Mouse (Mus musculus): ENCODE results near the gene Shoc2. TPM values are rescaled to one million over a fixed set of nuclear protein-coding genes. Genes with fewer than 3 reads are reported as not detected.

Shoc2 gene
- polyA plus RNA-seq, 1 experiment from 2014 or later = 85.8 TPM

DNA sequence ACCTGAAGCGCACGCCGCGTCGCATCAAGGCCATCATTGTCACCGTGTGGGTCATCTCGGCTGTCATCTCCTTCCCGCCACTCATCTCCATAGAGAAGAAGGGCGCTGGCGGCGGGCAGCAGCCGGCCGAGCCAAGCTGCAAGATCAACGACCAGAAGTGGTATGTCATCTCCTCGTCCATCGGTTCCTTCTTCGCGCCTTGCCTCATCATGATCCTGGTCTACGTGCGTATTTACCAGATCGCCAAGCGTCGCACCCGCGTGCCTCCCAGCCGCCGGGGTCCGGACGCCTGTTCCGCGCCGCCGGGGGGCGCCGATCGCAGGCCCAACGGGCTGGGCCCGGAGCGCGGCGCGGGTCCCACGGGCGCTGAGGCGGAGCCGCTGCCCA lies 102.6 kb downstream of the Shoc2 start:
- H3K36me3 ChIP-seq (ENCODE audit: control insufficient read depth, insufficient read depth, low read length) = no peaks in the 10 kb centered on the region
- no peak for ATAC-seq (replicated peaks; ENCODE audit: low FRiP score)
- no peak overlapping the region for H3K27ac ChIP-seq (ENCODE audit: low read depth, low read length)
- no peaks in the 10 kb centered on the region for H3K9me3 ChIP-seq (ENCODE audit: control insufficient read depth, low read length)
- peak; percentile 71 for DNase-seq (ENCODE audit: low spot score)
- WGBS = 1% methylated on average over 45 of the region's 46 CpGs
- peaks cover 21% of the 10 kb centered on the region for H3K4me1 ChIP-seq (replicated peaks; ENCODE audit: control insufficient read depth, insufficient read depth, low read length)
- peak overlapping the region; percentile 29 for H3K9ac ChIP-seq (ENCODE audit: low read length)
- peak overlapping the region; percentile 50 for H3K4me3 ChIP-seq (ENCODE audit: low read depth, low read length)
- H3K27me3 ChIP-seq (ENCODE audit: control insufficient read depth, insufficient read depth, low read length) = peaks cover 45% of the 10 kb centered on the region
- H3K4me2 ChIP-seq (ENCODE audit: low read depth, low read length, severe bottlenecking) = peak overlapping the region; percentile 99

DNA sequence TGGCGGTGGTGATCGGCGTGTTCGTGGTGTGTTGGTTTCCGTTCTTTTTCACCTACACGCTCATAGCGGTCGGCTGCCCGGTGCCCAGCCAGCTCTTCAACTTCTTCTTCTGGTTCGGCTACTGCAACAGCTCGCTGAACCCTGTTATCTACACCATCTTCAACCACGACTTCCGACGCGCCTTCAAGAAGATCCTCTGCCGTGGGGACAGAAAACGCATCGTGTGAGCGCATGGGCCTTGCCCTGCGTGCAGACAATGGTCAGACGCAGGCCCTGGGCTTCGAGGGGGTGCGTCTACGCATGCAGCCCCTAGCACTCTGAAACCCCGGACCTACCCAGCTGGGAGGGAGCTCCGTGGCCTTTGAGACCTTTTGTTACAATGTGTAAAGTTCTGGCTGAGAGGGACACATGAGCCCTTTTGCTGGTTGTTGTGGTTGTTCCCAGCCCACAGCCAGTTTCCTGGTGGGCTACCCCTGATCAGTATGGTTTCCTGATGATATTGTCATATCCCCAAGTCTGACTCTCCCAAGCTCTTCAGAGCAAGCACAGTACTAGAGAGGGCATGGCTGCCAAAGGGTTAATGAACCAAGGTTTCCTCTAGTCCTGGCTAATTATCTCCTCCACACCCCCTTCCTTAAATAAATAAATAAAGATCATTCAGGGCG lies 103.4 kb downstream of the Shoc2 start:
- Histone ChIP-seq H3K27me3 (ENCODE audit: control insufficient read depth, insufficient read depth, low read length) (peaks cover 45% of the 10 kb centered on the region), H3K36me3 (ENCODE audit: control insufficient read depth, insufficient read depth, low read length) (no peaks in the 10 kb centered on the region), H3K9me3 (ENCODE audit: control insufficient read depth, low read length) (no peaks in the 10 kb centered on the region), H3K4me2 (ENCODE audit: low read depth, low read length, severe bottlenecking) (peak overlapping the region; percentile 99), H3K4me3 (ENCODE audit: low read depth, low read length) (peak overlapping the region; percentile 50), H3K9ac (ENCODE audit: low read length) (peak overlapping the region; percentile 29; the same call in 1 of the 2 replicates), H3K4me1 (replicated peaks; ENCODE audit: control insufficient read depth, insufficient read depth, low read length) (peaks cover 21% of the 10 kb centered on the region), H3K27ac (ENCODE audit: low read depth, low read length) (no peak overlapping the region)
- 1% methylated on average over 27 of the region's 27 CpGs for WGBS
- DNase-seq (ENCODE audit: low spot score) = peak; percentile 63
- no peak for ATAC-seq (replicated peaks; ENCODE audit: low FRiP score)

DNA sequence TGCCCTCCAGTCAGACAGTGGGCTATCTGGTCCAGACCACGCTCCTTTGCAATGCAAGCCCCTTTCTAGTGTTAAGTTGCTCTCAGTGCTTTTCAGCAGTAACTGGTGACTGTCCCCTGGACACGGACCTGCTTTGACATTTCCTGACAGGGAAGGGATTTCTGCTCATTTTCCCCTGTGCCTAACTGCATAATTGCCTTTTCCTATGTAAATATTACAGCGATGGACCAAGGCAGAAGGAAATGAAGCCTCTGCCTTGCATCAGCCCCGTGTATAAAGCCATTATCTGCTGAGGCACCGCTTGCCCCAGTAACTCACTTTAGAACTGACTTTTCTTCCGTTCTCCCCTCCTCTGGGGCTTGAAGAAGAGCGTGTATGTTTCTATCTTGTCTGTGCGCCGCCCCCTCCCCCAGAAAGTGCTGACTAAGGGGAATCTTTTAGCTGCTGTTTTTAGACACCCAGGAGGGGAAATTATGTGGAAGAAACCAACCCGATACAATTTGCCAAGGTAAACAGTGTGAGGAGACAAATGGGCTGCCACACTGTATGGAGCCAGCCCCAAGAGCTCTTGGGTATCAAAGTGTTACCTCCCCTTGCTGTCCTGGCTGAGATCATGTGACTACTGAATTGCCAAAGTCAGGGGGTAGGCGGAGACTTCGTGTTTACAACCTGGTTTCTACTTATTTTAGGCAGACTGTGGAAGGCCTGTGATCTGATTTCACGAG lies 104.2 kb downstream of the Shoc2 start:
- H3K9ac ChIP-seq (ENCODE audit: low read length) = no peak overlapping the region
- no peaks in the 10 kb centered on the region for H3K9me3 ChIP-seq (ENCODE audit: control insufficient read depth, low read length)
- peaks cover 21% of the 10 kb centered on the region for H3K4me1 ChIP-seq (replicated peaks; ENCODE audit: control insufficient read depth, insufficient read depth, low read length)
- peaks cover 45% of the 10 kb centered on the region for H3K27me3 ChIP-seq (ENCODE audit: control insufficient read depth, insufficient read depth, low read length)
- no peak for ATAC-seq (replicated peaks; ENCODE audit: low FRiP score)
- no peaks in the 10 kb centered on the region for H3K36me3 ChIP-seq (ENCODE audit: control insufficient read depth, insufficient read depth, low read length)
- no peak overlapping the region for H3K4me2 ChIP-seq (ENCODE audit: low read depth, low read length, severe bottlenecking)
- H3K4me3 ChIP-seq (ENCODE audit: low read depth, low read length) = no peak overlapping the region
- 14% methylated on average over 13 of the region's 13 CpGs for WGBS
- no peak overlapping the region for H3K27ac ChIP-seq (ENCODE audit: low read depth, low read length)
- DNase-seq (ENCODE audit: low spot score) = peak; percentile 48

DNA sequence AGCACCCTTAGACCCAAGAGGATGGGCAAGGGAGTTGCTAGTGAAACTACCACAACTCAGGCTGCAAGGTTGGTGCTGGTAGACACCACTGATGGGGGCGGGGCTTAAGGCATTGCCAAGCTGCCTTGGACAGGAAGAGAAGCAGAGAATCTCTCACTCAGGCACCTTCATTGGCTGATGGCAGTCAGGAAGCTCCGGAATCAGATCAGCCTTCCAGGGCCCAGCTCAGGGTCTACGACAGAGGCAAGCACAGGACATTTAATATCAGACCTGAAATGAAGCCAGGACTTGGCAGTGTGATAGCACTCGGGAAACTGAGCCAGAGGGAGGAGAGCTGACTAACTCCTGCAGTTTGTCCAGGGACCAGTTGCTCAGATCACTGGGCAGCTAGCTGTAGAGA lies 107.5 kb downstream of the Shoc2 start:
- H3K4me1 ChIP-seq (replicated peaks; ENCODE audit: control insufficient read depth, insufficient read depth, low read length) = peaks cover 8% of the 10 kb centered on the region
- H3K9ac ChIP-seq (ENCODE audit: low read length) = no peak overlapping the region
- 76% methylated on average over 4 of the region's 4 CpGs for WGBS
- DNase-seq (ENCODE audit: low spot score) (peak; percentile 21), ATAC-seq (replicated peaks; ENCODE audit: low FRiP score) (no peak)
- no peaks in the 10 kb centered on the region for H3K36me3 ChIP-seq (ENCODE audit: control insufficient read depth, insufficient read depth, low read length)
- H3K27me3 ChIP-seq (ENCODE audit: control insufficient read depth, insufficient read depth, low read length) = peaks cover 32% of the 10 kb centered on the region
- H3K4me2 ChIP-seq (ENCODE audit: low read depth, low read length, severe bottlenecking) = no peak overlapping the region
- no peak overlapping the region for H3K27ac ChIP-seq (ENCODE audit: low read depth, low read length)
- H3K4me3 ChIP-seq (ENCODE audit: low read depth, low read length) = no peak overlapping the region
- H3K9me3 ChIP-seq (ENCODE audit: control insufficient read depth, low read length) = no peaks in the 10 kb centered on the region

DNA sequence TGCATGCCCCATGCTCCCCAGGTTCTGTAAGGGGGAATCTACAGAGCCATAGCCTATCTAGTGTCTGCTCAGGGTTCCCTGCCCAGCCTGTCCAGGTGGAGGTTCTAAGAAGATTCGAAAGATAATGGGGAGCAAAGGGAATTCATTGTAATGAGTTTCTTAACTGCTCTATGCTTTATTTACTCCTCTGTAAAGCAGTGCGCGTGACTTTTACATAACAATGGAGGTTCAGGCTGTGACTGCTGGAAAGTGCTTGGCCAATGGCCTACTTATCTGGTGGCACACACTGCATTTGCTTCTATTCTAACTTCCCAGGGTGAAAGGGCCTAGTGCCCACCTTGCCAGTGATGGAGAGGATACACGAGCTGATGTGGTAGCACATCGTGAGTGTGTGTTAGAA lies 111.7 kb downstream of the Shoc2 start:
- no peak overlapping the region for H3K27ac ChIP-seq (ENCODE audit: low read depth, low read length)
- H3K4me1 ChIP-seq (replicated peaks; ENCODE audit: control insufficient read depth, insufficient read depth, low read length) = no peaks in the 10 kb centered on the region
- H3K9me3 ChIP-seq (ENCODE audit: control insufficient read depth, low read length) = no peaks in the 10 kb centered on the region
- WGBS = 55% methylated on average over 5 of the region's 5 CpGs
- H3K27me3 ChIP-seq (ENCODE audit: control insufficient read depth, insufficient read depth, low read length) = no peaks in the 10 kb centered on the region
- no peak for DNase-seq (ENCODE audit: low spot score)
- ATAC-seq (replicated peaks; ENCODE audit: low FRiP score) = no peak
- no peak overlapping the region for H3K9ac ChIP-seq (ENCODE audit: low read length)
- no peak overlapping the region for H3K4me3 ChIP-seq (ENCODE audit: low read depth, low read length)
- no peak overlapping the region for H3K4me2 ChIP-seq (ENCODE audit: low read depth, low read length, severe bottlenecking)
- H3K36me3 ChIP-seq (ENCODE audit: control insufficient read depth, insufficient read depth, low read length) = no peaks in the 10 kb centered on the region

DNA sequence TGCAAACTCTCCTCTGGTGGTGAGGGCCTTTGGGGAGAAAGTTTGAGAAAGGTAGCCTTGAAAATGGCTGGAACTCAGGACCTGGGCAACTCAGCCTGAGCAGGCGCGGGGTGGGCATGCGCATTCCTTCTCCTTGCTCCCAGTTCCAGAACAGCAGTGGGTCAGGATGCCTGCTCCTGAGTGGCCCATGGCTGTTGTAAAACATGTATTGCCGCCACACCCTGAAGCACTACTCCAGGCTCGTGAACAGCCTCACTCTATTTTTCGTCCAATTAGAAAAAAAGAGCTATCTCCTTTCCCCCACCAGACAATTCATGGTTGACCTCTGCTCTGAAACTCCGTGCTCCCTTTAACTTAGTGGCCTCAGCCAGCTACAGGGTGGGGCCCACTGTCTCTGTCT lies 124.3 kb downstream of the Shoc2 start:
- Histone ChIP-seq H3K4me2 (ENCODE audit: low read depth, low read length, severe bottlenecking) (no peak overlapping the region), H3K36me3 (ENCODE audit: control insufficient read depth, insufficient read depth, low read length) (no peaks in the 10 kb centered on the region), H3K4me1 (replicated peaks; ENCODE audit: control insufficient read depth, insufficient read depth, low read length) (no peaks in the 10 kb centered on the region), H3K9ac (ENCODE audit: low read length) (no peak overlapping the region), H3K27me3 (ENCODE audit: control insufficient read depth, insufficient read depth, low read length) (no peaks in the 10 kb centered on the region), H3K4me3 (ENCODE audit: low read depth, low read length) (no peak overlapping the region), H3K9me3 (ENCODE audit: control insufficient read depth, low read length) (no peaks in the 10 kb centered on the region), H3K27ac (ENCODE audit: low read depth, low read length) (no peak overlapping the region)
- WGBS = 87% methylated on average over 7 of the region's 7 CpGs
- no peak for DNase-seq (ENCODE audit: low spot score)
- no peak for ATAC-seq (replicated peaks; ENCODE audit: low FRiP score)

DNA sequence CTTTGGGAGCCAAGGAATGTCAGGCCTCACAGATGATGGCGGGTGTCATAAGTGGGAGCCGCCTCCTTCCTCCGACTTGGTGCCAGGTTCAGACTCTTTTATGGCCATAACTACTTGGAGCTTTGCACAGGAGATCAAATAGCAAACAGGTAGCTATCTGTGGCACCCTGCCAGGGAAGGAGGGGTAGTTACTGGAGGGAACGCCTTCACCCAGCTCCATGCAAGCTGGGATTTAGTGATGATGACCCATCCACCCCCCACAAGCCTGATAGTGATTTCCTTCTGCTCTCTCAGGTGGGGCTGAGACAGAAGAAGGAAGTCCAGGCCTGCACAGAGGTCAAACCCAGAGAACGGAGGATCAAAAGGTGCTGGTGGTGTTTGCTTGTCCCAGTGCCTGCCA lies 126.4 kb downstream of the Shoc2 start:
- no peak overlapping the region for H3K9ac ChIP-seq (ENCODE audit: low read length)
- no peak overlapping the region for H3K4me3 ChIP-seq (ENCODE audit: low read depth, low read length)
- DNase-seq (ENCODE audit: low spot score) (no peak), ATAC-seq (replicated peaks; ENCODE audit: low FRiP score) (no peak)
- H3K36me3 ChIP-seq (ENCODE audit: control insufficient read depth, insufficient read depth, low read length) = no peaks in the 10 kb centered on the region
- H3K27me3 ChIP-seq (ENCODE audit: control insufficient read depth, insufficient read depth, low read length) = no peaks in the 10 kb centered on the region
- 86% methylated on average over 5 of the region's 5 CpGs for WGBS
- no peaks in the 10 kb centered on the region for H3K4me1 ChIP-seq (replicated peaks; ENCODE audit: control insufficient read depth, insufficient read depth, low read length)
- no peak overlapping the region for H3K27ac ChIP-seq (ENCODE audit: low read depth, low read length)
- no peaks in the 10 kb centered on the region for H3K9me3 ChIP-seq (ENCODE audit: control insufficient read depth, low read length)
- H3K4me2 ChIP-seq (ENCODE audit: low read depth, low read length, severe bottlenecking) = no peak overlapping the region

DNA sequence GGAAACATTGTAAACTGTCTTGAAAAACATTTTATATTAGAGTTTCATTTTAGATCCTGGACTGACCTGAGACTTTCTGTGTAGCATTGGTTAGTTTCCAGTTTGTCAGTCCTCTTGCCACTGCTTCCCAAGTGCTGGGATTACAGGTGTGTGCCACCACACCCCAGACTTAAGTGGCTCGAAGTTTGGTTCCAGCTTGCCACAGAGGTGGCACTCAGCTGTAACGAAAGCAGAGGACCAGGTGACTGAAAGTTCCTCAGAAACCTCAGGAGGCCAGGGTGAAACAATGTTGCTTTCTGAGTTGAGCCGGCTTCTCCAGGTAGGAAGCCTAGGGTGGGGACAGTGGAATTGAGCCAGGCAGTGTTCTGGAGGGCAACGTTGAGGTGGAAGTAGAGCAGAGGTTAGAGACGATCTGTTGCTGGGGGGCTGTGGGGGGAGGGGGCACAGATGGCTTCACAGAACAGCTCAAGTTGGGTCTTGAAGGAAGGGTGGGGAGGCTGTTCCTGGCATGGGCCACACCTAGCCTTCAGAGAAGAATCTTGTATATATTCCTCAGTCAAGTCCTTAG lies 128.2 kb downstream of the Shoc2 start:
- Histone ChIP-seq H3K27me3 (ENCODE audit: control insufficient read depth, insufficient read depth, low read length) (no peaks in the 10 kb centered on the region), H3K4me1 (replicated peaks; ENCODE audit: control insufficient read depth, insufficient read depth, low read length) (peaks cover 2% of the 10 kb centered on the region; the same call in 1 of the 2 replicates), H3K9ac (ENCODE audit: low read length) (no peak overlapping the region), H3K4me2 (ENCODE audit: low read depth, low read length, severe bottlenecking) (no peak overlapping the region), H3K27ac (ENCODE audit: low read depth, low read length) (no peak overlapping the region), H3K4me3 (ENCODE audit: low read depth, low read length) (no peak overlapping the region), H3K9me3 (ENCODE audit: control insufficient read depth, low read length) (no peaks in the 10 kb centered on the region), H3K36me3 (ENCODE audit: control insufficient read depth, insufficient read depth, low read length) (no peaks in the 10 kb centered on the region)
- DNase-seq (ENCODE audit: low spot score) = no peak
- WGBS = 83% methylated on average over 5 of the region's 5 CpGs
- no peak for ATAC-seq (replicated peaks; ENCODE audit: low FRiP score)

Data from forebrain, embryonic 11.5 days (tissue).